ENCODE assay signal across 18 mouse cellular contexts in genomic region chr6:139953596-139953995, GRCm38 (mm10).
DNase-seq lines count a peak whose midpoint lies in the region; ATAC-seq and TF ChIP-seq lines count a peak whose summit lies in the region.
"Had no signal": no experiment of that assay in that cellular context is flagged by ENCODE, and none has a peak within 500 bp of the region (broad histone marks: within the 10 kb centered on the region; RNA-seq: fewer than 3 reads in every experiment).

No protein-coding gene starts in this region.

- H3K4me2 ChIP-seq in heart, postnatal 0 days (ENCODE audit: low read depth, low read length) = peak overlapping the region; percentile 17; the same call in 1 of the 2 replicates
- no peak overlapping the region for H3K4me2 ChIP-seq in hindbrain, embryonic 14.5 days (replicated peaks)
- H3K4me2 ChIP-seq: forebrain, embryonic 13.5 days; hindbrain, embryonic 13.5 days; liver, embryonic 11.5 days had no signal

- ATAC-seq in heart, postnatal 0 days (ENCODE audit: insufficient read depth, low read depth) = peak; percentile 79
- no peak for ATAC-seq in hindbrain, embryonic 14.5 days (ENCODE audit: low FRiP score)
- ATAC-seq: CD4-positive, CD25-positive, alpha-beta regulatory T cell, adult 4 months; forebrain, embryonic 13.5 days; intestine, embryonic 16.5 days had no signal

- no peak overlapping the region for H3K9ac ChIP-seq in heart, postnatal 0 days (replicated peaks; ENCODE audit: low read depth, low read length)
- no peak overlapping the region for H3K9ac ChIP-seq in hindbrain, embryonic 14.5 days
- H3K9ac ChIP-seq: forebrain, embryonic 13.5 days; hindbrain, embryonic 13.5 days had no signal

- TF ChIP-seq CTCF in testis, adult 2 months (IDR thresholded peaks at IDR 0.05; ENCODE audit: control insufficient read depth, insufficient read depth, insufficient replicate concordance, low read depth, low read length) = no peak
- no peak for TF ChIP-seq CTCF in heart, postnatal 0 days (IDR thresholded peaks at IDR 0.05; ENCODE audit: low read depth)
- TF ChIP-seq CTCF in cerebellum, adult 2 months (IDR thresholded peaks at IDR 0.05; ENCODE audit: borderline replicate concordance, insufficient read depth, low read depth, low read length) = no peak

- no peak overlapping the region for H3K4me3 ChIP-seq in testis, adult 2 months (ENCODE audit: control insufficient read depth, low read depth, low read length)
- no peak overlapping the region for H3K4me3 ChIP-seq in heart, postnatal 0 days (ENCODE audit: low read depth, low read length)
- no peak overlapping the region for H3K4me3 ChIP-seq in hindbrain, embryonic 14.5 days (replicated peaks; ENCODE audit: low read length)
- H3K4me3 ChIP-seq in cerebellum, adult 2 months (replicated peaks; ENCODE audit: insufficient read depth, low read depth, low read length) = no peak overlapping the region
- H3K4me3 ChIP-seq: forebrain, embryonic 13.5 days; hindbrain, embryonic 13.5 days had no signal

- DNase-seq in testis, postnatal 10 days (ENCODE audit: low spot score) = no peak
- peak; percentile 16 for DNase-seq in heart, adult 8-10 months (ENCODE audit: low spot score)
- DNase-seq in heart, postnatal 0 days (ENCODE audit: low spot score) = peak; percentile 63
- no peak for DNase-seq in hindbrain, embryonic 14.5 days (ENCODE audit: low spot score)
- DNase-seq in right cerebral cortex, adult 2 months (ENCODE audit: low spot score in 2 of 2) = no peak
- no peak for DNase-seq in cerebellum, adult 2 months
- DNase-seq: cerebellum, adult 9-10 months; embryo, embryonic 11 days; kidney, postnatal 36 days; left cerebral cortex, postnatal 4 days; midbrain, embryonic 14.5 days had no signal

- no peaks in the 10 kb centered on the region for H3K9me3 ChIP-seq in heart, postnatal 0 days (replicated peaks; ENCODE audit: control insufficient read depth, low read length)
- no peaks in the 10 kb centered on the region for H3K9me3 ChIP-seq in hindbrain, embryonic 14.5 days (ENCODE audit: control insufficient read depth, low read length)
- H3K9me3 ChIP-seq: forebrain, embryonic 13.5 days; hindbrain, embryonic 13.5 days had no signal

- TF ChIP-seq EP300 in heart, postnatal 0 days (IDR thresholded peaks at IDR 0.05; ENCODE audit: low read depth) = no peak

- TF ChIP-seq POLR2A in testis, adult 2 months (IDR thresholded peaks at IDR 0.05; ENCODE audit: control insufficient read depth, low read depth, low read length) = no peak
- no peak for TF ChIP-seq POLR2A in cerebellum, adult 2 months (IDR thresholded peaks at IDR 0.05; ENCODE audit: borderline replicate concordance, insufficient read depth, low read length)

- H3K4me1 ChIP-seq in testis, adult 2 months (ENCODE audit: control insufficient read depth, insufficient read depth, low read length) = no peaks in the 10 kb centered on the region
- no peaks in the 10 kb centered on the region; the same call in 1 of the 2 replicates for H3K4me1 ChIP-seq in heart, postnatal 0 days (ENCODE audit: control insufficient read depth, insufficient read depth)
- no peaks in the 10 kb centered on the region for H3K4me1 ChIP-seq in hindbrain, embryonic 14.5 days (replicated peaks; ENCODE audit: control insufficient read depth, insufficient read depth, low read length)
- H3K4me1 ChIP-seq in cerebellum, adult 2 months (ENCODE audit: control insufficient read depth, insufficient read depth, low read length) = no peaks in the 10 kb centered on the region; the same call in 1 of the 2 replicates
- H3K4me1 ChIP-seq: forebrain, embryonic 13.5 days; hindbrain, embryonic 13.5 days had no signal

- WGBS in heart, postnatal 0 days = 28% methylated on average over 12 of the region's 12 CpGs
- WGBS in hindbrain, embryonic 14.5 days = 90% methylated on average over 12 of the region's 12 CpGs
- WGBS in cerebellum, adult 2 months = 86% methylated on average over 12 of the region's 12 CpGs

- no peaks in the 10 kb centered on the region for H3K36me3 ChIP-seq in testis, adult 2 months (ENCODE audit: control insufficient read depth, insufficient read depth, low read length)
- H3K36me3 ChIP-seq in heart, postnatal 0 days (replicated peaks; ENCODE audit: control insufficient read depth, insufficient read depth, low read length) = no peaks in the 10 kb centered on the region
- H3K36me3 ChIP-seq in hindbrain, embryonic 14.5 days (replicated peaks; ENCODE audit: control insufficient read depth, insufficient read depth) = no peaks in the 10 kb centered on the region
- H3K36me3 ChIP-seq: hindbrain, embryonic 13.5 days had no signal

- H3K27me3 ChIP-seq in testis, adult 2 months (ENCODE audit: control insufficient read depth, insufficient read depth, low read length) = no peaks in the 10 kb centered on the region
- H3K27me3 ChIP-seq in heart, postnatal 0 days (ENCODE audit: control insufficient read depth, insufficient read depth, low read length) = no peaks in the 10 kb centered on the region
- H3K27me3 ChIP-seq in hindbrain, embryonic 14.5 days (ENCODE audit: control insufficient read depth, insufficient read depth, low read length) = no peaks in the 10 kb centered on the region
- no peaks in the 10 kb centered on the region for H3K27me3 ChIP-seq in cerebellum, adult 2 months (ENCODE audit: control insufficient read depth, insufficient read depth, low read length)
- H3K27me3 ChIP-seq: forebrain, embryonic 13.5 days; hindbrain, embryonic 13.5 days had no signal

- peak overlapping the region; percentile 53; the same call in 1 of the 2 replicates for H3K27ac ChIP-seq in testis, adult 2 months (ENCODE audit: control insufficient read depth, insufficient read depth, low read depth, low read length)
- H3K27ac ChIP-seq in heart, postnatal 0 days (ENCODE audit: low read depth) = peak overlapping the region; percentile 35
- H3K27ac ChIP-seq in hindbrain, embryonic 14.5 days = no peak overlapping the region
- no peak overlapping the region for H3K27ac ChIP-seq in cerebellum, adult 2 months (ENCODE audit: insufficient read depth, low read length)
- H3K27ac ChIP-seq: forebrain, embryonic 13.5 days; hindbrain, embryonic 13.5 days; macrophage had no signal

Comparison
In these comparisons a context has a peak if more than half of its experiments do, and no peak if none do; other contexts are left out.
1. H3K27ac ChIP-seq: peak in testis, adult 2 months (single experiment) and heart, postnatal 0 days (single experiment); none in hindbrain, embryonic 14.5 days (single experiment) and cerebellum, adult 2 months (single experiment).
2. DNase-seq: peak in heart, adult 8-10 months (single experiment) and heart, postnatal 0 days (single experiment); none in testis, postnatal 10 days (single experiment), hindbrain, embryonic 14.5 days (single experiment), right cerebral cortex, adult 2 months (0 of 2) and cerebellum, adult 2 months (0 of 2).